Mouse (Mus musculus) intestine, postnatal 0 days (tissue): ENCODE data around the gene Gabrr2. TPM values are rescaled to one million over a fixed set of nuclear protein-coding genes. Genes with fewer than 3 reads are reported as not detected.

ENCODE experiments used
- ATAC-seq: fragments of 200-750 bp; cut with Nextera tagmentation; 2 replicates; pipeline ENCODE4 v1.8.0; 2017; ENCODE audit warnings: mild to moderate bottlenecking, moderate TSS enrichment, moderate library complexity
- H3K27ac ChIP-seq: fragments of 300-500 bp; sonication (generic); 2 replicates; pipeline ENCODE4 v1.5.1; 2014; ENCODE audit warnings: mild to moderate bottlenecking, low read depth, low read length, moderate library complexity
- H3K27me3 ChIP-seq: fragments of 300-500 bp; sonication (generic); replicated peaks from 2 replicates; pipeline ENCODE4 v1.6.1; 2014; ENCODE audit warnings: low read length, mixed read lengths; ENCODE audit not compliant: control insufficient read depth, insufficient read depth
- H3K36me3 ChIP-seq: fragments of 300-500 bp; sonication (generic); 2 replicates; pipeline ENCODE4 v1.6.1; 2014; ENCODE audit warnings: mild to moderate bottlenecking, moderate library complexity; ENCODE audit not compliant: control insufficient read depth, insufficient read depth
- H3K4me1 ChIP-seq: fragments of 300-500 bp; sonication (generic); replicated peaks from 2 replicates; pipeline ENCODE4 v1.6.1; 2014; ENCODE audit warnings: antibody characterized with exemption, low read length, mixed read lengths; ENCODE audit not compliant: control insufficient read depth, insufficient read depth
- H3K4me2 ChIP-seq: fragments of 300-500 bp; sonication (generic); replicated peaks from 2 replicates; pipeline ENCODE4 v1.6.1; 2014; ENCODE audit warnings: low read depth, mild to moderate bottlenecking, moderate library complexity
- H3K4me3 ChIP-seq: fragments of 300-500 bp; sonication (generic); 2 replicates; pipeline ENCODE4 v1.5.1; 2014; ENCODE audit warnings: low read depth, low read length
- H3K9ac ChIP-seq: fragments of 300-500 bp; sonication (generic); 2 replicates; pipeline ENCODE4 v1.6.1; 2014; ENCODE audit warnings: mild to moderate bottlenecking, low read depth, low read length
- H3K9me3 ChIP-seq: fragments of 300-500 bp; sonication (generic); 2 replicates; pipeline ENCODE4 v1.6.1; 2016; ENCODE audit warnings: mixed run types; ENCODE audit not compliant: control insufficient read depth
- CTCF ChIP-seq: sonication (generic); IDR thresholded peaks from 2 replicates; pipeline ENCODE4 v1.5.1; 2016; ENCODE audit warnings: low read depth, mild to moderate bottlenecking, control low read depth, antibody characterized with exemption, moderate library complexity
- WGBS: fragments of 180-500 bp; shearing (Covaris S2); extraction: QIAGEN DNeasy Blood & Tissue Kit; methylation state at CpG from one replicate; pipeline ENCODE4 v1.1.7; 2014; 5-methylcytosine and 5-hydroxymethylcytosine counted together
- polyA plus RNA-seq: library from polyadenylated mRNA; unstranded; fragments of >200 nt; fragmentation: Nextera tagmentation; extraction: Ambion mirVana; gene quantifications from 2 replicates; pipeline ENCODE4 v1.2.1, GENCODE M21; 2015

Gabrr2 gene
- polyA plus RNA-seq, 1 experiment from 2014 or later: 0.07 TPM

DNA sequence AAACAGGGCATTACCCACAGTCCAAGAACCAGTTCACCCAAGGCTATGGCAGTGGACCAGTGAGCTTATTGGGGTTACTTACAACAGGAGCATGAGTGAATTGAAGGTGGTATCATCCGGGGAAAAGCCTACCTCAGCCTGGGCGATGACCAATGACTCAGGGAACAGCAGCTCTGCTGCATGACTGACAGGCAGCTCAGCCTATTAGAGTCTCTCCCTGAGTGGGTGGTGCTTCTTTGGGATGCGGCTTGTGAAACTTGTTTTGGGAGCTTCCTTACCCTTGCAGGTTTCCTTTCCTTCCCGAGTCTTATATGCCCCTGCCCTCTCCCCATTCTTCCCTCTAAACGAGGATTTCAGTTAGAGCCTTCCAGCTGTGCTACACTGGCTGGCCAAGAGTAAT is 10.1 kb upstream of the Gabrr2 start:
- 88% methylated on average over 5 of the region's 5 CpGs for WGBS
- Histone ChIP-seq H3K4me1 (no peaks in the 10 kb centered on the region), H3K4me3 (no peak overlapping the region), H3K9me3 (no peaks in the 10 kb centered on the region), H3K27ac (no peak overlapping the region), H3K9ac (no peak overlapping the region), H3K36me3 (peaks cover 36% of the 10 kb centered on the region), H3K27me3 (no peaks in the 10 kb centered on the region), H3K4me2 (no peak overlapping the region)
- TF ChIP-seq CTCF: no peak
- ATAC-seq: no peak

- TF ChIP-seq CTCF: no peak
- no peak for ATAC-seq
- H3K36me3 ChIP-seq: peaks cover 25% of the 10 kb centered on the region
- H3K4me1 ChIP-seq: no peaks in the 10 kb centered on the region
- H3K9ac ChIP-seq: no peak overlapping the region
- no peaks in the 10 kb centered on the region for H3K9me3 ChIP-seq
- no peak overlapping the region for H3K4me3 ChIP-seq
- no peak overlapping the region for H3K27ac ChIP-seq
- no peaks in the 10 kb centered on the region for H3K27me3 ChIP-seq
- H3K4me2 ChIP-seq: no peak overlapping the region
These were observed 8.4 kb upstream of the Gabrr2 start for GRCm38 (mm10) chr4:33054426-33054825.

DNA sequence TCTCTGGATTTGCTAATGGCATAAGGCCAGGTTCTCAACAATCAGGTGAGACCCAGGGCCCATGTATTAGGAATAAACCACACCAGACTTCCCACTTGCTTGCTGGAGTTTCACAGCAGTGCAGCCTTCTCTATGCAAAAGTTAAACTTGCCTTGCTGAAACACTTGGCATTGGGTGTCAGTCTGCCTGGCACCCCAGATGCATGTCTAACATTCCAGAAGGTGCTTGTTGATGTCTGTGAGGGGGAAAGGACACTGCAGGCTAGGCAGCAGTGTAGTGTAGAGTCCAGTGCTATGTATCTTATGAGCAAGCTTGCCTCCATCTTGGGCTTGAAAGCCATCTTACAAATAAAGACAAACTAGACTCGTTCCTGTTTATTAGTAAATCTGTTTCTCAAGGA is 6.5 kb upstream of the Gabrr2 start:
- H3K4me2 ChIP-seq: no peak overlapping the region
- no peaks in the 10 kb centered on the region for H3K4me1 ChIP-seq
- H3K27me3 ChIP-seq: no peaks in the 10 kb centered on the region
- no peak for ATAC-seq
- H3K9me3 ChIP-seq: no peaks in the 10 kb centered on the region
- WGBS: 70% methylated on average over 1 of the region's 1 CpGs
- no peak overlapping the region for H3K9ac ChIP-seq
- peaks cover 15% of the 10 kb centered on the region for H3K36me3 ChIP-seq
- no peak overlapping the region for H3K27ac ChIP-seq
- no peak for TF ChIP-seq CTCF
- no peak overlapping the region for H3K4me3 ChIP-seq

- Histone ChIP-seq H3K36me3 (no peaks in the 10 kb centered on the region), H3K4me1 (no peaks in the 10 kb centered on the region), H3K4me2 (no peak overlapping the region), H3K27me3 (no peaks in the 10 kb centered on the region), H3K4me3 (no peak overlapping the region), H3K27ac (peak overlapping the region; percentile 35; the same call in 1 of the 2 replicates), H3K9me3 (no peaks in the 10 kb centered on the region), H3K9ac (no peak overlapping the region)
- no peak for TF ChIP-seq CTCF
- WGBS: 71% methylated on average over 11 of the region's 11 CpGs
- no peak for ATAC-seq
These were observed 4.7 kb upstream of the Gabrr2 start for GRCm38 (mm10) chr4:33057890-33058687.

DNA sequence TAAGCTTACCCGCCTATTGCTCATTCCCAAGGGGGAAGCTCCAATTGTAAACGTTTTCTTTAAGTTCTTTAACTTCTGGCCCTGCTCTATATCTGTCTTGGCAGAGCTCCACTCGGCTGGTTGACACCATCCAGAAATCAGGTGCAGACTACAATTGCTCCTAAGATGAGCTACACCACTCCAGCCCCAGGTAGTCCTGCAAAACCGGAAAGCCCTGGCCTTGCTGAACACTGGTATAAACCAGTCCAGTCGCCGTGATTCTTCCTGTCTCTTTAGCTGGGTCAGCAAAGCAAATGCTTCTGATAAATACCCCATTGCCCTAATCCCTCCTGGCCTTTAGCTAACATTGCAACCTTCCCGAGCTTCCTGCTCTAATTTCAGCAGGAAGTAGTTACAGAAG is 1.6 kb upstream of the Gabrr2 start:
- Histone ChIP-seq H3K4me2 (no peak overlapping the region), H3K4me1 (no peaks in the 10 kb centered on the region), H3K4me3 (no peak overlapping the region), H3K27ac (no peak overlapping the region), H3K36me3 (no peaks in the 10 kb centered on the region), H3K9ac (no peak overlapping the region), H3K27me3 (no peaks in the 10 kb centered on the region), H3K9me3 (no peaks in the 10 kb centered on the region)
- no peak for ATAC-seq
- whole genome bisulfite sequencing: 15% methylated on average over 7 of the region's 7 CpGs
- TF ChIP-seq CTCF: no peak

DNA sequence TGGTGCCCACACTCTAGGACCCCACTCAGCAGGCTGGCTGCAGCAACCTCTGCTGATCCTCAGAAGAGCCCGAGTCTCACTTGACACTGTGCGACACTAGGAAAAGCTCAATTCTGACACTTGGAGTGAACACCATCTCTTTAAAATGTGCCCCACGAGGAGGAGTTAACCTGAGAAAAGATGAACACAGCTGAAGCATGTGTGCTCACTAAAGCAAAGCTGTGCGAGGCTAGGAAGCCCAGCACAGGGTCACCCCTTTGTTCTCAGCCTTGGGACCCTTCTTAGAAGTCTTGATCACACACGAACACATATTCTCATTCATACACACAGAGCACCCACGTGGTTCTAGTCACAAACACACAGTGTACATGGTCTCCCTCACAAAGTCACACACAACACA is 2.2 kb downstream of the Gabrr2 start:
- Histone ChIP-seq H3K4me1 (no peaks in the 10 kb centered on the region), H3K9ac (no peak overlapping the region), H3K4me2 (no peak overlapping the region), H3K4me3 (no peak overlapping the region), H3K36me3 (no peaks in the 10 kb centered on the region), H3K9me3 (no peaks in the 10 kb centered on the region), H3K27me3 (no peaks in the 10 kb centered on the region), H3K27ac (no peak overlapping the region)
- no peak for ATAC-seq
- WGBS: 86% methylated on average over 6 of the region's 6 CpGs
- TF ChIP-seq CTCF: no peak
